Mouse (Mus musculus): ENCODE measurements around the gene Rps8.
"Not testable (repeated sequence)": the region's sequence is repeated elsewhere in the genome, so short reads cannot be mapped to it uniquely, and the experiment has no call there.

Gene Rps8

DNA sequence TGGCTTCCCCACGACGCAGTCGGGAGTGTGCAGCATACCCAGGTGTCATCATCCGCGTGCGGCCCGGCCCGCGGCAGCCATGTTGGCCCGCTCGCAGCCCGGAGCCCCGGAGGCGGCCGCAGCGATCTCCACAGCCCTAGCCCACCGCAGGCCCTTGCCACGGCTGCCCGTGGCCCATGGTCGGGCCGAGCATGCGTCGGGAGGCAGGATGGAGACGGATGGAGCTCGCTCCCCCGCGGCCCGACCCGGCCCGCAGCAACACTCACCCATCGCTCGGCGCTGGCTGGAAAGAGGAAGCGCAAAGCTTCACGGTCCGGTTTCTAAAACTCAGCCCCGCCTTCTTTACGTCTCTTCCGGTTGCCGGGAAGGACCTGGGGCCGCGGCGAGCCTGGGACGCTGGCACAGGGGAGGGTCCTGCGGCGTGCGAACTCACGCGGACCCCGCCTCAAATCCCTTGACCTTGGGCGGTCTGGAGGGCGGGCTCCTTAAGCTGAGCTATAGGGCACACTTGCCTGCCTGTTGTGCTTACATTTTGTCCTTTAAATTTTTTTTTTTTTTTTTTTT, at the start of gene Rps8:
Gene Rps8, minus strand, starts transcription at position 452 of the 564 bp plus-strand sequence.
- peak; percentile 68 for DNase-seq (ENCODE audit: low read depth, low spot score)

DNA sequence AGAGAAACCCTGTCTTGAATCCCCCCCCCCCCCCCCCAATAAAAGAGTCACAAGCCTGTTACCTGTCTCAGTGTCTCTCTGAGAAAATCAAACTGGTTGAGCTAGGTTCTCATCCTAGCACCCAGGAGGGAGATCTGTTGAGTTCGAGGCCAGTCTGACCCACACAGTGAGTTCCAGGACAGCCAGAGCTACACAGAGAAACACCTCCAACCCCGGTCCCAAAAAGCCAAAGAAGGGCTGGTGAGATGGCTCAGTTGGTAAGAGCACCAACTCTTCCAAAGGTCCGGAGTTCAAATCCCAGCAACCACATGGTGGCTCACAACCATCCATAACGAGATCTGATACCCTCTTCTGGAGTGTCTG, 46.9 kb upstream of the Rps8 start:
- DNase-seq (ENCODE audit: low read depth, low spot score) = no peak

DNA sequence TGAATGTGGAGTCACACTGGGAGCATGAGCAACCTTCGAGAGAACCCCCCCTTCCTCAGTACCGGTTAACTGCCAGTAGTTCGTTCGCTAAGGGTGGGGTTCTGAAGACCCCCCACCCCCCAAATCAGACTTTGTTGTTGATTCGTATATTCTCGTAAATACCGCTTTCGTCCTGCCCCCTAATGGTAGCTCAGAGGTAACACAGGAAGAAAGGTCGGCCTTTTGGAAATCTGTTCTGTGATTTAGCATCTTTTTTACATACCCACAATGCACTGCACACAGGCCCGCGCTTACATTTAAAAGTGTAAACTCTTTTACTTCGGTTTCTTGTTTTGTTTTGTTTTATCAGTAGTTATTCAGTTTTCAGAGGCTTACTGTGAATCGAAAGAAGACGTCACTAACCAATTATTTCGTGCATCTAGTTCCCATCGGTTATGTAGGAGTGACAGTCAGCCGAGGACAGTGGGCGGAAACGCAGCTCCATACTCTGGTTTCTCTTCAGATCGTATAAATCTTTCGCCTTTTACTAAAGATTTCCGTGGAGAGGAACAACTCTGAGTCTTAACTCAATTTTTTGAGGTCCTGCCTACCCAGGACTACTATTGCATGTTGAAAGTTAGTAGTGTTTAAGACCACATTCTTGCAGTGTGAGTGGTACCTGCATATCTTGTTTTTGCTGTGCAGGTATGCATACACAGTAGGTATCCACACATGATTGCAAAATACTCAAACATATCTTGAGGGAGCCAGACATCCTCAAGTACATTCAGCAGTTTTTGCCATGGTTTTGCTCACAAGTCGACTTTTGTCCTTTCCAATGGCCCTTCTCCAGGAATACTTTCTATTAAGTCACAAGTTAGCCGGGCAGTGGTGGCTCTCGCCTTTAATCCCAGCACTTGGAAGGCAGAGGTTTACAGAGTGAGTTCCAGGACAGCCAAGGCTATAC, 46.3 kb upstream of the Rps8 start:
- DNase-seq (ENCODE audit: low read depth, low spot score) = no peak

DNA sequence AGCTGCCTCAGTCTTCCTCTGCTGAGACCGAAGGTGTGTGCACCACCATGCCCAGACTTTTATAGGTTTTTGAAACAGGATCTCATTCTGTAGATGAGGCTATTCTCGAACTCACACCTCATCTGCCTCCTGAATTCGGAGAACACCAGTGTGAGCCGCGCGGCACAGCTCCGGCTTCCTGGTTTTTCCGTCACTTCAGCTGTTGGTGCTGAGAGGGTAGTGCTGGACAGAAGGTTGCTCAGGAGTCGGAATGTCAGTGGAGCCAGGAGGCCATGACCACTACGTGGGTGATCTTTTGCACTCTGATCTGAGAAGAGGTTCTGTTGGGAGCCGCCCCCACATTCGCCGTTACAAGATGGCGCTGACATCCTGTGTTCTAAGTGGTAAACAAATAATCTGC, 35.8 kb upstream of the Rps8 start:
- no peak for DNase-seq (ENCODE audit: low read depth, low spot score)

DNA sequence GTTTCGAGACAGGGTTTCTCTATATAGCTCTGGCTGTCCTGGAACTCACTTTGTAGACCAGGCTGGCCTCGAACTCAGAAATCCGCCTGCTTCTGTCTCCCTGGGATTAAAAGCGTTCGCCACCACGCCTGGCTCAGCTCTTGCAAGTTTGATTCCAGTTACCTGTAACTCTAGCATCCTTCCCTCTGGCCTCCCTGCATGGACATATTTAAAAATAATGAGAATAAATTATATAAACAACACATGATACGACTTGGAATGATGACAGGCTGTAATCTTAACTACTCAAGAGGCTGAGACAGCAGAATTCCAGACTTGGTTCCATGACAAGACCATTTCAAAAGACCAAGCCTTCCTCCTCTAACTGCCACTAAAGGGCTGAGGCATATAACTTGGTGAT, 34.6 kb upstream of the Rps8 start:
- no peak for DNase-seq (ENCODE audit: low read depth, low spot score)

DNA sequence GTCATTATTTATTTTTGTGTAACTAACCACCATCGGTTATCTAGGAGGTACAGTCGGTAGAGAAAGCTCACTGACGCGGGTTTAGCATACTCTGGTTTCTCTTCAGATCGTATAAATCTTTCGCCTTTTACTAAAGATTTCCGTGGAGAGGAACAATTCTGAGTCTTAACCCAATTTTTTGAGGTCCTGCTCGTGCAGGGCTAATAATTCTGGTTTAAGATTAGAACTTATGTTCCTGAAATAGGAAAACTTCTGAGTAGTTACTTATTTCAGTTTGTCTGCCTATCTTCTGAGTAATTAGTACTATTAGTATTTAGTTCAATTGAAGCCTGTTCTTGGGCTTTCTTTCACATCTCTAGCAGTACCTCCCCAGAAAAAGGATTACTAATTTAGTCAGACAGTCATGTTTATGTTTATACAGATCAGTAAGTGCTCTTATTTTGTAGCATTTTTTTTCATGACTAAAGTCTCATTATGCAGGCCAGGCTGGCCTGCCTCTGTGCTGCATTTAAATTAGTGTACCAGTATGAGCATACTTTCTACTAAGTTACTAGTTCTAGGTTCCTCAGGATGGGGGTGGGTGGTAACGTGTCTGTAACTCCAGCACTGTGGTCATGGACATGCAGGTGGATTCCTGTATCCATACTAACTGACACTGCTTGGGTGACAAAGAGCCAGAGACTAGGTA, 34.0 kb upstream of the Rps8 start:
- peak; percentile 55 for DNase-seq (ENCODE audit: low read depth, low spot score)

DNA sequence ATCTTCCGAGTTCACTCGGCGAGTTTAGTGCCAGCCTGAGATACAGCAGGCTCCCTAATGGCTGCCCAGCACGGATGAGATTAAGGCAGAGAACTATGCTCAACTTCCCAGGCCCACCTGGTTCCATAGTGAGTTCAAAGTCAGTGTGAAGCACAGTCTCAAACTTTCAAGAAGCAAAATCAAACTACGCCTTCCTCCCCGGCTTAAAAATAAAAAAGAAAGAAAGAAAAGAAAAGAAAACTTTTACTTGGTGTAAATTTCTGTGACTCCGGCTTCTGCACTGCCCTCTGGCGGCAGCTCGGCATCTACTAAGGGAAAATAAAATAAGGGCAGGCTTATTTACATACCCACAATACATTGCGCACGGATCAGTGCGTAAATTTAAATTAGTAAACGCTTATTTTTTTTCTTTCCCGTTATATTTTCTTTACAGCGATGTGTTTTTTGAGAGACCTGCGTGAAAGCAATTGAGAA, 33.4 kb upstream of the Rps8 start:
- peak; percentile 82 for DNase-seq (ENCODE audit: low read depth, low spot score)

DNA sequence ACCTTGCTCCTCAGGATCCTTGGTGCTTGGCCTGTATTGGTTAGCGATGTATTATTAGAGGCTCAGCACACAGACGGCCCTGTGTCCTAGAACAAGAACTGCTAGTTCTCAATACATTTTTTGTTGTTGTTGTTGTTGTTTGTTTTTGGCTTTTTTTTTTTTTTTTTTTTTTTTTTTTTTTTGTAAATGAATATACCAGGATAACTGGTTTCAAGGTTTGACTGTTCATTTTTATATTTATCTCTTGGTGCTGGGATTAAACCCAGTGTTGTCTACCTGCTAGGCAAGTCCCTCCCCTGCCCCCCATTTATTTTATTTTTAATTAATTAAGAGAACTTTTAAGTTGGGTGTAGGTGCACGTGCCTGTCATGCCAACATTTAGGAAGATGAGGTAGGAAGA, 32.9 kb upstream of the Rps8 start:
- no peak for DNase-seq (ENCODE audit: low read depth, low spot score)

DNA sequence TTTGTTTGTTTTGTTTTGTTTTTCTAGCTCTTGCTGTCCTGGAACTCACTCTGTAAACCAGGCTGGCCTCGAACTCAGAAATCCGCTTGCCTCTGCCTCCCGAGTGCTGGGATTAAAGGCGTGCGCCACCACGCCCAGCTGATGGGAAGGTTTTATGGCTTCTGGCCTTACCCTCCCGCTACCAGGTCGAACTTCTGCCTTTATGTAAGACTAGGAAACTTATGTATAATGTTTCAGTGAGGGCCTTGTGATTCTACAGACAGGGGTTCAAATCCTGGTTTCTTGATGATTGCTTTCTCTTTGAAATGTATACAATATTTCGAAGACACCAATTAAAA, 26.7 kb upstream of the Rps8 start:
- not testable (repeated sequence) for DNase-seq (ENCODE audit: low read depth, low spot score)

DNA sequence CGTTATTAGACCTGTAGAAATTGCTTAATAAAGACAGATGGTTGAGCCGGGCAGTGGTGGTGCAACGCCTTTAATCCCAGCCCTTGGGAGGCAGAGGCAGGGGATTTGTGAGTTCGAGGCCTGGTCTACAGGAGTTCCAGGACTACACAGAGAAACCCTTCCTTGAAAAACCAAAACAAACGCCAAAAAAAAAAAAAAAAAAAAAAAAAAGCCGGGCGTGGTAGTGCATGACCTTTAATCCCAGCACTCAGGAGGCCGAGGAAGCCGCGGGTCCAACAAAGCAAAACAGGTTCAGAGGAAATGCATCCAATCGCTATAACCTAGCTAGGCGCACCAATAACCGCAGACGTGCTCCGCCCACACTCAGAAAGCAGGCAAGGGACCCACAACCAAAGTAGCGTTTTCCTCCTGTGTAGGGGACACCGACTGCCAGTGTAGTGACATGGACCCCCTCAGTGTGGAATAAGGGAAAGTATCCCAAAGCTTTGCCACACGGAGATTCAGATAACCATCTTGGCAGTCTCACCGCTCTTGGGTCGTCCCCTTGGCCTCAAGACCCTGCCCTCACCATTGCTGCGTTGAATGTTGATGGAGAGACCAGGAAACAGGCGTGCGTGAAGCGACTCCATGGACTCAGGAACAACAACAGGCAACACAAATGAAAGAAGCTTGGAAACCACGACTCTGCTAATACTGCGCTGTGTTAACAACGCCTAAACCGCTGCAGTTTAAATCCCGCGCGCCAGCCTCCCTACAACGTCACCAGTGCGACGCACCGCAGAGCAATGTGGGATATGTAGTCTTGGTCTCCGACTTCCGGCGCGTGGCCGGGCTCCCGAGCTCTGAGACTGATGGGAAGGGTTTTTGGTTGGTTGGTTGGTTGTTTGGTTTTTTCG, 26.1 kb upstream of the Rps8 start, which contains the start of gene Kif2c:
Gene Kif2c, minus strand, starts transcription at position 777 of the 896 bp plus-strand sequence.
- DNase-seq (ENCODE audit: low read depth, low spot score) = peak; percentile 82

DNA sequence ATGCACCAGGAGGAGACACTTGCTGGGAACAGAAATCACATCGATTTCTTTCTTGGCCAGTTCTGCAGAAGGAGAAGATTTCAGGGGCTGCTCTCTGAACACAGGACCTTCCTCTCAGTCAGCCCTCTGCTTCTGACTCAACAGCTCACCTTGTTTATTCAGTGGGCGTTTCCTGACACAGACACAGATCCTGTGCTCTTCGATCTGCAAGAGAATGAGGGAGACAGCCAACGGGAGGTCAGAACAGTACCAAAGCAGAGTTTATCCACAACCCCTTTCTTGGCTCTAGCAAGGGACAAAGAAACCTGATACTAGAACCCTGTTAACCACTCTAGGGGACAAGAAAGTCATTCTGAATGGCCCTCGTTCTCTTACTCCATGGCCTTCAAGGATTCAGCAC, 13.9 kb upstream of the Rps8 start:
- DNase-seq (ENCODE audit: low read depth, low spot score) = no peak

DNA sequence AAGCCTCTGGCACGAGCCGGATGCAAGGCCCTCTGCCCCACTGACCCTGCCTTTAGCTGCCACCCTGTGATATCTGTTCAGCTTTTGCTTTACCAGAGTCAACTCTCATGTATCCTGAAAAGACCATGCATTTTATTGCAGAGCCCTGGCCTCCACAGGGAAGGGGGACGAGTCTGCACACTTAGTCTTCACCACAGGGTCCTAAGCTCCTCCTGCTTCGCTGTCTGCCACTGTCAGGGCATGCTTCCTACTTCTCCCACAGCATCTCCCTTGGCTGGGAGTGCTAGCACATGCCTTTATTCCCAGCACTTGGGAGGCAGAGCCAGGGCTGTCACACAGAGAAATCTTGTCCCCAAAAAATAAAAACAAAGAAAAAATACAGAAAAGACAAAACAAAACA, 5.1 kb upstream of the Rps8 start:
- DNase-seq (ENCODE audit: low read depth, low spot score) = no peak

DNA sequence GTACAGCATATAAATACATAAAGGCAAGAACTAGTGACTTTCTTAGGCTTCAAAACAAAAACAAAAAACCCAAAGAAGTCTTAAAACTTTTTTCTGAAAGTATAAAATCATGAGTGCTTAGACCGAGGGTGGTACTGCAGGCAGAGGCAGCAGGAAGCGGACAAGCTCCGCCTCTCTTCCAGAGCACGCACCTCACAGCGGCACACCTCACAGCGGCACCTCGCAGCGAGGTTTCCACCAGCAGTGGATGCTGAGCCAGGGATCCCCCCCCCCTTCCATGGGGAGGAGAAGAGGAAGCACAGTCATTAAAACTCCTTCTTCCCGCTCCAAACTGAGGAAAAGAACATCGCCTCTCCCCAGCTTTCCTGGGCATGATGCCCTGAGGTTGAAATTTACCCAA, 3.6 kb upstream of the Rps8 start:
- no peak for DNase-seq (ENCODE audit: low read depth, low spot score)

DNA sequence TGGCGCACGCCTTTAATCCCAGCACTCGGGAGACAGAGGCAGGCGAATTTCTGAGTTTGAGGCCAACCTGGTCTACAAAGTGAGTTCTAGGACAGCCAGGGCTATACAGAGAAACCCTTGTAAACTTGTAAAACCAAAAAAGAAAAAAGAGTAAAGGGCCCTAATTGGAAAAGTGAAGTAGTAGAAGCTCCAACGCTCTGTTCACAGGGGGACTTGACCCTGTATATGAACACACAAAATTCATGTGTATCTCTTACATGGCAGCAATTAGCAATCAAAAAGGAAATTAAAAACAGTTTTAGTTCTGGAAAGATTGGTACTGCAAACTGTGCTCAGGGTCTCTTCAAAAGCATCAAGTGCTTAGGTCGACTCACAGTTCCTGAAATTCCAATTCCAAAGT, 329 bp upstream of the Rps8 start:
- DNase-seq (ENCODE audit: low read depth, low spot score) = no peak

DNA sequence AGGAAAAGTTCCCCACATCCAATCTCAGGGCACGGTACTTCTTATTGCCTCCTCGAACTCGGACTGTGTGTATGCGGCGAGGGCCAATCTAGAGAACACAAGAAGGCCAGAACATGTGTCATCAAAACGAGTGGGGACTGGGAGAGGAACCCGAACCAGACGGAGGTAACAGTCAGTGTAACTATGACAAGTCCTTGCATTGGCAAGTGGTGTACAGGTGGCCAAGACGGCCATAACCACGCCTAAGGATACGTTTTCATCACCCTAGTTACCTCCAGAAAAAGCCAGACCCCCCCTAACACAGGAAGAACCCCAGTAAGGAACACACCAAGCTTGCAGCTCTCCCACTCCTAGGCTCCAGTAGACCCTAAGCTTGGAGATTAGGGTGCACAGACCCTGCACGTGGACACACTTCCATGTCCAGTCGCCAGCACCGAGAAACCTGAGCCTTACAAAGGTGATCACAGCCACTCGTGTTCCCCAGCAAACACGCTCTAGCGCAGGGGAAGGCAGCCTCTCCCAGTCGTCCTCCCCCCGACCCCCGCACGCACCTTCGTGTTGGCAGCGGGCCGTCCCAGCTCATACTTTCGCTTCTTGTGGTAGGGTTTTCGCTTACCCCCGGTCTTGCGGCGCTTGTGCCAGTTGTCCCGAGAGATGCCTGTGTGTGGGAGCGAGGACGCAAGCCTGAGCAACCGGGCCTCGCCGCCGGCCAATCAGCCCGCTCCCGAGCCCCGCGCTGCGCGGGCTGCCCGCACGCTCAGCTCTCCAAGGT, 837 bp downstream of the Rps8 start:
- no peak for DNase-seq (ENCODE audit: low read depth, low spot score)

DNA sequence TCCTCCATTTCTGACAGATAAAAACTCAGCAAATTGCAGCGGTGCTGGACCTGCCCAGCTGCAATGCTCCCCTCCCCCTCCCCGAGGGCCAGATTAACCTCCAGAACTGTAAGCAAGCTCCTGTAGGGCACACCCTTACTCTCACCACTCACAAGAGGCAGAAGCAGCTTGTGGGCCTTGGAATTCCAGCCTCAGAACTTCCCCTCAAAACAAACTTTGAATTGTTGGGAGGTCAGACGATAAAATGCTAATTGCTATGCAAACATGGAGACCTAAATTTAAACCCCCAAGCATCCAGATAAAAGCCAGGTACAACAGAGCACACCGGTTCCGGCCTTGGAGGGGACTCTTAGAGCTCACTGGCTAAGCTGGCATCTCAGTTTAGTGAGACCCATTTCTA, 3.3 kb downstream of the Rps8 start:
- no peak for DNase-seq (ENCODE audit: low read depth, low spot score)

DNA sequence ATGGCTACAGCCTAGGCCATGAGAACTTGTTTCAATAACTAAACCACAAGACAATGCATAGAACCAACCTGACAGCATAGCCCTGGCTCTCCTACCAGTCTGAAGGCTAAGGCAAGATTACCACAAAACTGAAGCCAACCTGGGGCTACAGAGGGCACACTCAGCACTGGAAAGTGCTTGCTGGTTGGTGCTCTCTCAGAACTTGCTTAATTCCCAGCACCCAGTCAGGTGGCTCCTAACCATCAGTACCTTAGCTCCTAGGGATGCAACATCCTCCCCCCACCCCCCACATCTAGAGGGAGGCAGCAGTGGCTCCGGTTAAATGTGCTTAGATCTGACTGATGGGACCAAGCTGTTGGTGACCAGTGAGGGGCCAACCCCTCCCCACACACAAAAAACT, 4.6 kb downstream of the Rps8 start:
- DNase-seq (ENCODE audit: low read depth, low spot score) = no peak

DNA sequence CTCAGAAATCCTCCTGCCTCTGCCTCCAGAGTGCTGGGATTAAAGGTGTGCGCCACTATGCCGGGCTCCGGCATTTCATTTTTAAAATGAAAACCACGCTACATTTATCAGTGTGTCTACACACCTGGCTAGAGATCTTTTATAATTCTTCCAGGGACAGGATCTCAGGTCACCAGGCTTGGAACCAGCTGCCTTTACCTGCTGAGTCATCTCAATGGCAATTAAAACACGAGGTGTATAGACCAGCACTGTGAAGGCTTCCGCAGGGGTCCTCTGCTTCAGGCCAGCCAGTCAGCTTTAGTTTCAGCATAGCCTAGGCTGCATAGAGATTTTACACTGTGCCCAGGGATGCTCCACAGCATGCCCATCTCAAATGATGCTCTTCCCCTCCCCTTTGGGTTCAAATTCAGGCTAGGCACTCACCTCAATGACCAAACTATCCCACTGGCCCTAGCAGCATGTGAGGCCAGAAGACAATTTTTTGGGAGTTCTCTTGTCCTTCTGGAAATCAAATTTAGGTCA, 5.8 kb downstream of the Rps8 start:
- no peak for DNase-seq (ENCODE audit: low read depth, low spot score)

DNA sequence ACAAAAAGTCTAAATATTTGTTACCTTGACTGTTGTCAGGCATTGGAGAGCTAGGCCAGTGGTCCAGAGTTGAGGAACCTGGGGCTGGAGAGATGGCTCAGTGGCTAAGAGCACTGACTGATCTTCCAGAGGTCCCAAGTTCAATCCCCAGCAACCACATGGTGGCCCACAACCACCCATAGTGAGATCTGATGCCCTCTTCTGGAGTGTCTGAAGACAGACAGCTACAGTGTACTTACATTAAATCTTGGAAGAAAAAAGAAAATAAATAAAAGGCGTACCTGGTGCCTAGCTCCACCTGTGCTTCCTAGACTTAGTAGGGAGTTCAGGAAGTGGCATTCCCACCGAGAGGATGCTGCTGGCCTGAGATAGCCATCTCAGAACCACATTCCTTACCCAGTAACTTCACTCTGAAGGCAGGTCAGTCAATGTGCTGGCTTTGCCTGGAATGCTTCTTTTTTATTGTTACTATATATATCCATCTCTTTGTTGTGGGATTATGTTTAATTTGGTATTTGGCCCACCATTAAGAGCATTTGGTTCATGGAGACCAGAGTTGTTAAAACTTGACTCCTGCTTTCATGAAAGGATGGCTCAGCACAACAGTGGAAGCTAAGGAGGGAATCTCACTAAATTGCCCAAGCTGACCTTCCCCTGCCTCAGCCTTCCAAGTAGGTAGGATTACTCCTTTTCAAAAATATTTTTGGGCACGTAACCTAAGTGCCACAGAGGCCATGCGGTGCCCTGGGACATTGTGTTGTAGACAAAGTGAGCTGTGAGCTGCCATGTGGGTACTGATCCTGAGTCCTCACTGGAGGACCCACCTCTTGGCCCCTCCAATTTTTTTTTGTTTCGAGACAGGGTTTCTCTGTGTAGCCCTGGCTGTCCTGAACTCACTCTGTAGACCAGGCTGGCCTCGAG, 6.5 kb downstream of the Rps8 start:
- no peak for DNase-seq (ENCODE audit: low read depth, low spot score)

DNA sequence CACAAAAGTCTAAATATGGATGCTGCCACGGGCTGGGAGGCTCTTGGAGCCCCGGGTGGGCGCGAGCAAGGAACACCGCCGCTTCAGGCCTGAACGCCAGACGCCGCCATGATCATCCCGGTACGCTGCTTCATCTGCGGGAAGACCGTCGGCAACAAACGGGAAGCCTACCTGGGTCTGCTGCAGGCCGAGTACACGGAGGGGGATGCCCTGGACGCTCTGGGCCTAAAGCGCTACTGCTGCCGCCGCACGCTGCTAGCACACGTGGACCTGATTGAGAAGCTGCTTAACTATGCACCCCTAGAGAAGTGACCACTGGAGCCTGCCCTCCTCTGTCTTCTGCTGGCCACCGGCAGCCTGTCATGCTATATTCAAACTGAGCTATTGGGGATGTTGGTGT, 7.2 kb downstream of the Rps8 start:
- DNase-seq (ENCODE audit: low read depth, low spot score) = no peak
